In genomic region chr12:50479784-50480183, GRCm38 (mm10) we compare ENCODE assay signal across 22 mouse cellular contexts.
DNase-seq lines count a peak whose midpoint lies in the region; ATAC-seq and TF ChIP-seq lines count a peak whose summit lies in the region.
"Had no signal": no experiment of that assay in that cellular context is flagged by ENCODE, and none has a peak within 500 bp of the region (broad histone marks: within the 10 kb centered on the region; RNA-seq: fewer than 3 reads in every experiment).

No protein-coding gene starts in this region.

- H3K27ac ChIP-seq in forebrain, embryonic 14.5 days (ENCODE audit: low read depth, low read length), result no peak overlapping the region
- no peak overlapping the region for H3K27ac ChIP-seq in forebrain, embryonic 10.5 days
- no peak overlapping the region for H3K27ac ChIP-seq in layer of hippocampus, adult 2 months
- H3K27ac ChIP-seq: heart, embryonic 15.5 days; hindbrain, embryonic 15.5 days; limb, embryonic 12.5 days; neural tube, embryonic 15.5 days had no signal

- no peak overlapping the region for H3K4me2 ChIP-seq in forebrain, embryonic 14.5 days (ENCODE audit: low read length)
- H3K4me2 ChIP-seq: heart, embryonic 15.5 days; hindbrain, embryonic 15.5 days; limb, embryonic 12.5 days; liver, embryonic 11.5 days; neural tube, embryonic 15.5 days had no signal

- no peak overlapping the region for H3K4me3 ChIP-seq in forebrain, embryonic 14.5 days (ENCODE audit: low read depth, low read length)
- no peak overlapping the region for H3K4me3 ChIP-seq in forebrain, embryonic 10.5 days
- 0 out of 2 replicates have a peak overlapping the region, but pooled peaks have one; percentile 15 for H3K4me3 ChIP-seq in layer of hippocampus, adult 2 months
- H3K4me3 ChIP-seq: heart, embryonic 15.5 days; hindbrain, embryonic 15.5 days; limb, embryonic 12.5 days; neural tube, embryonic 15.5 days had no signal

- H3K9me3 ChIP-seq in forebrain, embryonic 14.5 days (replicated peaks; ENCODE audit: control insufficient read depth, low read length), result no peaks in the 10 kb centered on the region
- no peaks in the 10 kb centered on the region for H3K9me3 ChIP-seq in forebrain, embryonic 10.5 days
- H3K9me3 ChIP-seq: heart, embryonic 15.5 days; hindbrain, embryonic 15.5 days; limb, embryonic 12.5 days; neural tube, embryonic 15.5 days had no signal

- no peaks in the 10 kb centered on the region for H3K27me3 ChIP-seq in forebrain, embryonic 14.5 days (replicated peaks; ENCODE audit: control insufficient read depth, insufficient read depth, low read length)
- no peaks in the 10 kb centered on the region for H3K27me3 ChIP-seq in forebrain, embryonic 10.5 days (ENCODE audit: poor library complexity, severe bottlenecking)
- H3K27me3 ChIP-seq: heart, embryonic 15.5 days; hindbrain, embryonic 15.5 days; limb, embryonic 12.5 days; neural tube, embryonic 15.5 days; Patski had no signal

- H3K36me3 ChIP-seq in forebrain, embryonic 14.5 days (ENCODE audit: control insufficient read depth, insufficient read depth, low read length), result no peaks in the 10 kb centered on the region
- no peaks in the 10 kb centered on the region for H3K36me3 ChIP-seq in forebrain, embryonic 10.5 days (replicated peaks)
- H3K36me3 ChIP-seq: heart, embryonic 15.5 days; hindbrain, embryonic 15.5 days; limb, embryonic 12.5 days; neural tube, embryonic 15.5 days had no signal

- DNase-seq in forebrain, embryonic 14.5 days (ENCODE audit: low spot score), result peak; percentile 55
- no peak for DNase-seq in forebrain, embryonic 10.5 days (ENCODE audit: extremely low spot score, low spot score)
- no peak for DNase-seq in layer of hippocampus, adult 2 months (ENCODE audit: low spot score in 2 of 2)
- DNase-seq in layer of hippocampus, postnatal 36 days, result no peak
- peak; percentile 15 for DNase-seq in brain, adult 2 months (ENCODE audit: low read depth, low spot score)
- DNase-seq in retina, embryonic 14.5 days (ENCODE audit: low spot score), result peak; percentile 4
- DNase-seq in thymus, postnatal 25 days, result no peak
- DNase-seq: adrenal gland, postnatal 10 days; cerebellum, adult 9-10 months; heart, postnatal 36 days; kidney, adult 9 months; kidney, postnatal 14 days; liver, postnatal 0 days; lung, postnatal 10 days; right cerebral cortex, postnatal 25 days had no signal

- no peak overlapping the region for H3K9ac ChIP-seq in forebrain, embryonic 14.5 days (ENCODE audit: low read length)
- H3K9ac ChIP-seq: heart, embryonic 15.5 days; hindbrain, embryonic 15.5 days; limb, embryonic 12.5 days; liver, postnatal 0 days; neural tube, embryonic 15.5 days had no signal

- TF ChIP-seq CTCF in layer of hippocampus, adult 2 months (conservative IDR thresholded peaks at IDR 0.05), result no peak

- no peak for ATAC-seq in forebrain, embryonic 14.5 days
- ATAC-seq: intestine, embryonic 16.5 days; liver, postnatal 0 days; Patski had no signal

- H3K4me1 ChIP-seq in forebrain, embryonic 14.5 days (ENCODE audit: control insufficient read depth, insufficient read depth, low read length), result no peaks in the 10 kb centered on the region
- H3K4me1 ChIP-seq in forebrain, embryonic 10.5 days, result no peaks in the 10 kb centered on the region
- H3K4me1 ChIP-seq: heart, embryonic 15.5 days; hindbrain, embryonic 15.5 days; limb, embryonic 12.5 days; neural tube, embryonic 15.5 days had no signal

- WGBS in forebrain, embryonic 14.5 days, result 68% methylated on average over 7 of the region's 7 CpGs
- WGBS in forebrain, embryonic 10.5 days, result 94% methylated on average over 7 of the region's 7 CpGs

Comparison
In these comparisons a context has a peak if more than half of its experiments do, and no peak if none do; other contexts are left out.
1. DNase-seq: peak in forebrain, embryonic 14.5 days (single experiment), brain, adult 2 months (single experiment) and retina, embryonic 14.5 days (single experiment); none in forebrain, embryonic 10.5 days (single experiment), layer of hippocampus, adult 2 months (0 of 2), layer of hippocampus, postnatal 36 days (0 of 2) and thymus, postnatal 25 days (single experiment).